Mouse (Mus musculus) urinary bladder, postnatal 4 days (tissue): ENCODE measurements around the gene Zfp398.

Source experiments
- DNase-seq, 2 experiments: peaks; one replicate each; pipeline ENCODE4 v3.0.0; 2021 to 2022; ENCODE audit warnings: low spot score in 2 of 2

The Zfp398 gene

GRCm38 (mm10) chr6:47835482-47835983 is at the start of gene Zfp398:
Gene Zfp398, plus strand, starts transcription at chr6:47835661.
- DNase-seq = peak; percentile 94 to 96

- peak; percentile 69 to 77 for DNase-seq
Observed at GRCm38 (mm10) chr6:47787941-47788736, 47.3 kb upstream of the Zfp398 start.

- DNase-seq = peak; percentile 8 to 14
Observed at GRCm38 (mm10) chr6:47788821-47789220, 46.6 kb upstream of the Zfp398 start.

GRCm38 (mm10) chr6:47790745-47791144 is 44.7 kb upstream of the Zfp398 start:
- DNase-seq = peak; percentile 14 to 55

- DNase-seq = peak in 1 of 2 experiments; percentile 46
Observed at GRCm38 (mm10) chr6:47792533-47792932, 42.9 kb upstream of the Zfp398 start.

- peak in 1 of 2 experiments; percentile 23 for DNase-seq
Observed at GRCm38 (mm10) chr6:47793284-47793683, 42.2 kb upstream of the Zfp398 start.

GRCm38 (mm10) chr6:47794106-47794830 is 41.2 kb upstream of the Zfp398 start:
- peak in 1 of 2 experiments; percentile 43 for DNase-seq

GRCm38 (mm10) chr6:47799079-47799478 is 36.4 kb upstream of the Zfp398 start:
- DNase-seq = peak in 1 of 2 experiments; percentile 65

- no peak for DNase-seq
Observed at GRCm38 (mm10) chr6:47805520-47805919, 29.9 kb upstream of the Zfp398 start.

- no peak for DNase-seq
Observed at GRCm38 (mm10) chr6:47807419-47807818, 28.0 kb upstream of the Zfp398 start.

- DNase-seq = no peak
Observed at GRCm38 (mm10) chr6:47808545-47808944, 26.9 kb upstream of the Zfp398 start.

GRCm38 (mm10) chr6:47809053-47809452 is 26.4 kb upstream of the Zfp398 start:
- DNase-seq = no peak

- DNase-seq = no peak
Observed at GRCm38 (mm10) chr6:47810181-47810580, 25.3 kb upstream of the Zfp398 start.

- DNase-seq = no peak
Observed at GRCm38 (mm10) chr6:47811324-47811723, 24.1 kb upstream of the Zfp398 start.

GRCm38 (mm10) chr6:47812271-47812915 is 23.1 kb upstream of the Zfp398 start:
- DNase-seq = no peak

GRCm38 (mm10) chr6:47813257-47813878 is 22.1 kb upstream of the Zfp398 start, which contains the start of gene Pdia4:
Gene Pdia4, minus strand, starts transcription at chr6:47813430.
- DNase-seq = peak; percentile 97 to 98

- no peak for DNase-seq
Observed at GRCm38 (mm10) chr6:47816151-47816550, 19.3 kb upstream of the Zfp398 start.

GRCm38 (mm10) chr6:47818721-47819120 is 16.7 kb upstream of the Zfp398 start:
- no peak for DNase-seq

- DNase-seq = no peak
Observed at GRCm38 (mm10) chr6:47819626-47820325, 15.7 kb upstream of the Zfp398 start.

- DNase-seq = no peak
Observed at GRCm38 (mm10) chr6:47821236-47821635, 14.2 kb upstream of the Zfp398 start.

- no peak for DNase-seq
Observed at GRCm38 (mm10) chr6:47821776-47822175, 13.7 kb upstream of the Zfp398 start.
